Mouse (Mus musculus): ENCODE results near the gene Dazap2. TPM values are rescaled to one million over a fixed set of nuclear protein-coding genes. Genes with fewer than 3 reads are reported as not detected.
"Not testable (repeated sequence)": the region's sequence is repeated elsewhere in the genome, so short reads cannot be mapped to it uniquely, and the experiment has no call there.

The Dazap2 gene
- polyA plus RNA-seq, 1 experiment from 2014 or later = 250 TPM

- Histone ChIP-seq H3K4me2 (ENCODE audit: low read depth) (peak within 1 kb of the TSS; percentile 98), H3K9ac (ENCODE audit: low read length) (peak within 1 kb of the TSS; percentile 86), H3K36me3 (ENCODE audit: control insufficient read depth, insufficient read depth, low read length) (no peaks in the 10 kb centered on the region), H3K4me1 (ENCODE audit: control insufficient read depth, insufficient read depth, low read length) (peaks cover 13% of the 10 kb centered on the region; the same call in 1 of the 2 replicates), H3K27ac (ENCODE audit: low read depth, low read length) (peak within 1 kb of the TSS; percentile 67), H3K9me3 (ENCODE audit: control insufficient read depth, low read length) (no peaks in the 10 kb centered on the region), H3K27me3 (ENCODE audit: control insufficient read depth, insufficient read depth, low read length) (peaks cover 34% of the 10 kb centered on the region), H3K4me3 (ENCODE audit: low read depth, low read length) (peak within 1 kb of the TSS; percentile 76)
- DNase-seq (ENCODE audit: low spot score) (peak; percentile 45), ATAC-seq (ENCODE audit: insufficient read depth, low FRiP score, low TSS enrichment) (peak; percentile 63)
- under 1% methylated on average over 64 of the region's 76 CpGs for WGBS
Observed at GRCm38 (mm10) chr15:100599276-100600046, 15.7 kb upstream of the Dazap2 start, which contains the start of gene Pou6f1. Gene Pou6f1 (minus strand): TSS chr15:100599984.

- Histone ChIP-seq H3K27ac (ENCODE audit: low read depth, low read length) (peak overlapping the region; percentile 67), H3K9ac (ENCODE audit: low read length) (peak overlapping the region; percentile 86), H3K4me1 (ENCODE audit: control insufficient read depth, insufficient read depth, low read length) (peaks cover 17% of the 10 kb centered on the region; the same call in 1 of the 2 replicates), H3K4me2 (ENCODE audit: low read depth) (peak overlapping the region; percentile 98), H3K36me3 (ENCODE audit: control insufficient read depth, insufficient read depth, low read length) (no peaks in the 10 kb centered on the region), H3K4me3 (ENCODE audit: low read depth, low read length) (peak overlapping the region; percentile 76), H3K9me3 (ENCODE audit: control insufficient read depth, low read length) (no peaks in the 10 kb centered on the region), H3K27me3 (ENCODE audit: control insufficient read depth, insufficient read depth, low read length) (peaks cover 34% of the 10 kb centered on the region)
- WGBS = 2% methylated on average over 30 of the region's 35 CpGs
- ATAC-seq (ENCODE audit: insufficient read depth, low FRiP score, low TSS enrichment) (peak; percentile 70), DNase-seq (ENCODE audit: low spot score) (peak; percentile 85)
Observed at GRCm38 (mm10) chr15:100600047-100600695, 15.0 kb upstream of the Dazap2 start.

GRCm38 (mm10) chr15:100600696-100601272 lies 14.4 kb upstream of the Dazap2 start:
- Histone ChIP-seq H3K4me1 (ENCODE audit: control insufficient read depth, insufficient read depth, low read length) (peaks cover 17% of the 10 kb centered on the region; the same call in 1 of the 2 replicates), H3K27ac (ENCODE audit: low read depth, low read length) (no peak overlapping the region), H3K27me3 (ENCODE audit: control insufficient read depth, insufficient read depth, low read length) (peaks cover 34% of the 10 kb centered on the region), H3K4me2 (ENCODE audit: low read depth) (peak overlapping the region; percentile 98), H3K4me3 (ENCODE audit: low read depth, low read length) (peak overlapping the region; percentile 76), H3K9ac (ENCODE audit: low read length) (no peak overlapping the region), H3K9me3 (ENCODE audit: control insufficient read depth, low read length) (no peaks in the 10 kb centered on the region), H3K36me3 (ENCODE audit: control insufficient read depth, insufficient read depth, low read length) (no peaks in the 10 kb centered on the region)
- ATAC-seq (ENCODE audit: insufficient read depth, low FRiP score, low TSS enrichment) = no peak
- no peak for DNase-seq (ENCODE audit: low spot score)
- 12% methylated on average over 21 of the region's 21 CpGs for WGBS

DNA sequence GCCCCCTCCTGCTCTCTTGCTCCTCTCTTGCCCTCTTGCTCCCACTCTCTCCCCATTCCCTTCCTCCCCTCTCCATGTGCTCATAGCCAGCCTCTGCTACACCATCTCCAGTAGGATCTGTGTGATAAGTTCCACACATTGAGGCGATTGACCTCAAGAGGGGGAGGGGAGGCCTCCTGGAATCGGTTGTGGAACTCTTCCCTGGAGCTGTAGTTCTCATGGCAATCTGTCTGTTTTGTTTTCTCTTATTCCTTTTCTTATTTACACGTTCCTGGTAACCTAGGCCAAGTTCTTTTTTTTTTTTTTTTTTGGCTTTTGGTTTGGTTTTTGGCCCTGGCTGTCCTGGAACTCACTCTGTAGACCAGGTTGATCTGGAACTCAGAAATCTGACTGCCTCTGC lies 13.5 kb upstream of the Dazap2 start:
- 34% methylated on average over 3 of the region's 3 CpGs for WGBS
- Histone ChIP-seq H3K27me3 (ENCODE audit: control insufficient read depth, insufficient read depth, low read length) (peaks cover 32% of the 10 kb centered on the region), H3K9ac (ENCODE audit: low read length) (no peak overlapping the region)

GRCm38 (mm10) chr15:100606677-100607076 lies 8.5 kb upstream of the Dazap2 start:
- H3K27me3 ChIP-seq (ENCODE audit: control insufficient read depth, insufficient read depth, low read length); H3K4me2 ChIP-seq (ENCODE audit: low read depth); H3K27ac ChIP-seq (ENCODE audit: low read depth, low read length); H3K9me3 ChIP-seq (ENCODE audit: control insufficient read depth, low read length); H3K4me3 ChIP-seq (ENCODE audit: low read depth, low read length); DNase-seq (ENCODE audit: low spot score); ATAC-seq (ENCODE audit: insufficient read depth, low FRiP score, low TSS enrichment); H3K36me3 ChIP-seq (ENCODE audit: control insufficient read depth, insufficient read depth, low read length); H3K9ac ChIP-seq (ENCODE audit: low read length); H3K4me1 ChIP-seq (ENCODE audit: control insufficient read depth, insufficient read depth, low read length): not testable (repeated sequence)
- WGBS = 90% methylated on average over 8 of the region's 8 CpGs

More for the DNA sequence above, 13.5 kb upstream of the Dazap2 start:
- H3K4me1 ChIP-seq (ENCODE audit: control insufficient read depth, insufficient read depth, low read length) = peaks cover 17% of the 10 kb centered on the region; the same call in 1 of the 2 replicates
- no peak overlapping the region for H3K4me3 ChIP-seq (ENCODE audit: low read depth, low read length)
- no peaks in the 10 kb centered on the region for H3K9me3 ChIP-seq (ENCODE audit: control insufficient read depth, low read length)
- DNase-seq (ENCODE audit: low spot score) (no peak), ATAC-seq (ENCODE audit: insufficient read depth, low FRiP score, low TSS enrichment) (no peak)
- H3K27ac ChIP-seq (ENCODE audit: low read depth, low read length) = no peak overlapping the region
- no peak overlapping the region for H3K4me2 ChIP-seq (ENCODE audit: low read depth)
- no peaks in the 10 kb centered on the region for H3K36me3 ChIP-seq (ENCODE audit: control insufficient read depth, insufficient read depth, low read length)

DNA sequence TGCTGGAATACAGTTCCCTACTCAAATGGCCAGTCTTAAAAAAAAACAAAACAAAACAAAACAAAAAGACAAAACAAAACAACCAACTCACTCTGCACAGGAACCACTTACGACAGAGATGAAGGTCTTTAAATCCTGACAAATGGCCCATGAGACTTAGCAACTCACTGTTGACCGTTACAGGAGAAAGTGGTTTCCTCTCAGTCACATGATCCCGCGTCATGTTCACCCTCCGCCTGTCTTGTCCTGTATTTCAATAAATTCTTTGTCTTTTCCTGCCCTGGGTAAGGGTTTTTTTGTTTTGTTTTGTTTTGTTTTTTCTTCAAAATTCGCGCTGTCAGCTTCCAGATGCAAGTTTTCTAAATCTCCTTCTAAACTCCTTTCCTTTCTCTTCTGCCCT lies 3.2 kb upstream of the Dazap2 start:
- Histone ChIP-seq H3K4me3 (ENCODE audit: low read depth, low read length) (no peak overlapping the region), H3K4me2 (ENCODE audit: low read depth) (no peak overlapping the region), H3K4me1 (ENCODE audit: control insufficient read depth, insufficient read depth, low read length) (peaks cover 8% of the 10 kb centered on the region), H3K27ac (ENCODE audit: low read depth, low read length) (no peak overlapping the region), H3K36me3 (ENCODE audit: control insufficient read depth, insufficient read depth, low read length) (no peaks in the 10 kb centered on the region), H3K9ac (ENCODE audit: low read length) (no peak overlapping the region), H3K9me3 (ENCODE audit: control insufficient read depth, low read length) (no peaks in the 10 kb centered on the region), H3K27me3 (ENCODE audit: control insufficient read depth, insufficient read depth, low read length) (no peaks in the 10 kb centered on the region)
- ATAC-seq (ENCODE audit: insufficient read depth, low FRiP score, low TSS enrichment) = no peak
- no peak for DNase-seq (ENCODE audit: low spot score)
- WGBS = 83% methylated on average over 7 of the region's 7 CpGs

DNA sequence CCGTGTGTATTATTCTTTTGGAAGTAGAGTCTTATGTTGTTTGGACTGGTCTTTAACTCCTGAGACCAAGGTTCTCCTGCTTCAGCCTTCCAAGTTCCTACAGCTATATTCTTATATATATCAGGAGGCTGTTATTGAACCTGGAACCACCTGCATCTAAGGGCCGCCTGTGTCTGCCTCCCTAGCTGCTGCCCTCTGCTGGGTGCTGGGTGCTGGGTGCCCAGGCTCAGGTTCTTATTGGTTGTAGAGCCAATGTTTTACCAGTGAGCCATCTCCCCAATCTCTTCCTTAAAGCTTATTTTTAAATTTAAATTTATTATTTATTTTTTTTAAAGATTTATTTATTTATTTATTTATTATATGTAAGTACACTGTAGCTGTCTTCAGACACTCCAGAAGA lies 2.7 kb upstream of the Dazap2 start:
- no peak overlapping the region for H3K4me2 ChIP-seq (ENCODE audit: low read depth)
- ATAC-seq (ENCODE audit: insufficient read depth, low FRiP score, low TSS enrichment) = no peak
- H3K9ac ChIP-seq (ENCODE audit: low read length) = no peak overlapping the region
- no peak overlapping the region for H3K4me3 ChIP-seq (ENCODE audit: low read depth, low read length)
- H3K36me3 ChIP-seq (ENCODE audit: control insufficient read depth, insufficient read depth, low read length) = no peaks in the 10 kb centered on the region
- no peak for DNase-seq (ENCODE audit: low spot score)
- 69% methylated on average over 2 of the region's 2 CpGs for WGBS
- no peaks in the 10 kb centered on the region for H3K9me3 ChIP-seq (ENCODE audit: control insufficient read depth, low read length)
- H3K27me3 ChIP-seq (ENCODE audit: control insufficient read depth, insufficient read depth, low read length) = no peaks in the 10 kb centered on the region
- peaks cover 8% of the 10 kb centered on the region for H3K4me1 ChIP-seq (ENCODE audit: control insufficient read depth, insufficient read depth, low read length)
- no peak overlapping the region for H3K27ac ChIP-seq (ENCODE audit: low read depth, low read length)

DNA sequence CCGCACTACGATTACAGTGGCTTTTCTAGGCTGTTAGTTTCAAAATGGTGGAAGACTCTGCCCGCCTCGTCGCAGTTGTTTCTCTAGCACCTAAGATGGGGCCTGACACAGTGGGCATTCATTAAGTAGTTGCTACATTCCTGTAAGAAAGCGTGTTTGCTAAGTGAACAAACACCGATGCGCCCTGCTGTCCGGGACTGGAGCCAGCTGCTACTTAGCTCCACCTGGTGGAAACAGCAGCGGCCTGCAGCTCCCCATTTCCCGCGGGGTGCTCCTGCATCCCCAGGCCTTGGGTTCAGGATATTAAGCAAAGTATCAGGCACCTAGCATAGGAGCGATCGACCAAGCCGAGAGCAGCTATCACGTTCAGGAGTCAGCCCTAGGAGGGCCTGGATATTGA lies 1.6 kb upstream of the Dazap2 start:
- H3K9me3 ChIP-seq (ENCODE audit: control insufficient read depth, low read length) = no peaks in the 10 kb centered on the region
- WGBS = 9% methylated on average over 16 of the region's 16 CpGs
- H3K36me3 ChIP-seq (ENCODE audit: control insufficient read depth, insufficient read depth, low read length) = peaks cover 5% of the 10 kb centered on the region
- H3K27me3 ChIP-seq (ENCODE audit: control insufficient read depth, insufficient read depth, low read length) = no peaks in the 10 kb centered on the region
- peak overlapping the region; percentile 26 for H3K4me2 ChIP-seq (ENCODE audit: low read depth)
- H3K27ac ChIP-seq (ENCODE audit: low read depth, low read length) = no peak overlapping the region
- H3K4me1 ChIP-seq (ENCODE audit: control insufficient read depth, insufficient read depth, low read length) = peaks cover 8% of the 10 kb centered on the region
- H3K4me3 ChIP-seq (ENCODE audit: low read depth, low read length) = peak overlapping the region; percentile 8
- no peak for ATAC-seq (ENCODE audit: insufficient read depth, low FRiP score, low TSS enrichment)
- peak; percentile 83 for DNase-seq (ENCODE audit: low spot score)
- peak overlapping the region; percentile 4; the same call in 1 of the 2 replicates for H3K9ac ChIP-seq (ENCODE audit: low read length)
